Mouse (Mus musculus): ENCODE measurements around the gene Rora. TPM values are rescaled to one million over a fixed set of nuclear protein-coding genes. Genes with fewer than 3 reads are reported as not detected.

Rora gene
- polyA plus RNA-seq, 1 experiment from 2014 or later: 12.6 TPM

- ATAC-seq: no peak
- WGBS: 89% methylated on average over 14 of the region's 14 CpGs
Observed at GRCm38 (mm10) chr9:69294856-69295255, 641.3 kb downstream of the Rora start.

GRCm38 (mm10) chr9:69295826-69296225, 642.2 kb downstream of the Rora start:
- no peak overlapping the region for H3K9ac ChIP-seq
- WGBS: 86% methylated on average over 3 of the region's 3 CpGs
- no peaks in the 10 kb centered on the region for H3K9me3 ChIP-seq (replicated peaks)
- no peaks in the 10 kb centered on the region for H3K36me3 ChIP-seq (ENCODE audit: poor library complexity, severe bottlenecking)
- H3K4me3 ChIP-seq: no peak overlapping the region
- no peak overlapping the region for H3K27ac ChIP-seq
- H3K4me2 ChIP-seq: no peak overlapping the region
- ATAC-seq: no peak
- H3K4me1 ChIP-seq: peaks cover 6% of the 10 kb centered on the region
- peaks cover 44% of the 10 kb centered on the region for H3K27me3 ChIP-seq

More at GRCm38 (mm10) chr9:69294856-69295255, 641.3 kb downstream of the Rora start:
- H3K4me3 ChIP-seq: no peak overlapping the region
- H3K9me3 ChIP-seq (replicated peaks): no peaks in the 10 kb centered on the region
- H3K4me2 ChIP-seq: no peak overlapping the region
- H3K36me3 ChIP-seq (ENCODE audit: poor library complexity, severe bottlenecking): no peaks in the 10 kb centered on the region
- H3K27ac ChIP-seq: no peak overlapping the region
- peaks cover 43% of the 10 kb centered on the region for H3K27me3 ChIP-seq
- peaks cover 14% of the 10 kb centered on the region for H3K4me1 ChIP-seq
- no peak overlapping the region for H3K9ac ChIP-seq

GRCm38 (mm10) chr9:69296418-69296817, 642.8 kb downstream of the Rora start:
- H3K36me3 ChIP-seq (ENCODE audit: poor library complexity, severe bottlenecking): no peaks in the 10 kb centered on the region
- peaks cover 3% of the 10 kb centered on the region for H3K4me1 ChIP-seq
- no peaks in the 10 kb centered on the region for H3K9me3 ChIP-seq (replicated peaks)
- H3K27ac ChIP-seq: no peak overlapping the region
- no peak overlapping the region for H3K4me2 ChIP-seq
- H3K4me3 ChIP-seq: no peak overlapping the region
- no peak overlapping the region for H3K9ac ChIP-seq
- H3K27me3 ChIP-seq: peaks cover 43% of the 10 kb centered on the region
- WGBS: 9% methylated on average over 2 of the region's 2 CpGs
- no peak for ATAC-seq

GRCm38 (mm10) chr9:69297766-69298375, 644.3 kb downstream of the Rora start:
- WGBS: 83% methylated on average over 7 of the region's 7 CpGs
- Histone ChIP-seq H3K9me3 (replicated peaks) (no peaks in the 10 kb centered on the region), H3K9ac (no peak overlapping the region), H3K36me3 (ENCODE audit: poor library complexity, severe bottlenecking) (no peaks in the 10 kb centered on the region), H3K27me3 (peaks cover 34% of the 10 kb centered on the region), H3K4me3 (no peak overlapping the region), H3K27ac (no peak overlapping the region), H3K4me1 (peaks cover 15% of the 10 kb centered on the region), H3K4me2 (no peak overlapping the region)
- ATAC-seq: no peak

GRCm38 (mm10) chr9:69298566-69299335, 645.2 kb downstream of the Rora start:
- no peak overlapping the region for H3K4me3 ChIP-seq
- no peaks in the 10 kb centered on the region for H3K9me3 ChIP-seq (replicated peaks)
- WGBS: 79% methylated on average over 12 of the region's 12 CpGs
- no peaks in the 10 kb centered on the region for H3K36me3 ChIP-seq (ENCODE audit: poor library complexity, severe bottlenecking)
- H3K4me1 ChIP-seq: peaks cover 21% of the 10 kb centered on the region
- H3K27me3 ChIP-seq: peaks cover 28% of the 10 kb centered on the region
- H3K4me2 ChIP-seq: no peak overlapping the region
- no peak overlapping the region for H3K9ac ChIP-seq
- H3K27ac ChIP-seq: no peak overlapping the region
- no peak for ATAC-seq

GRCm38 (mm10) chr9:69299484-69299883, 645.9 kb downstream of the Rora start:
- Histone ChIP-seq H3K4me2 (no peak overlapping the region), H3K4me3 (no peak overlapping the region), H3K36me3 (ENCODE audit: poor library complexity, severe bottlenecking) (no peaks in the 10 kb centered on the region), H3K27ac (no peak overlapping the region), H3K27me3 (peaks cover 29% of the 10 kb centered on the region; the same call in 1 of the 2 replicates), H3K9ac (no peak overlapping the region), H3K9me3 (replicated peaks) (no peaks in the 10 kb centered on the region), H3K4me1 (peaks cover 21% of the 10 kb centered on the region)
- 66% methylated on average over 2 of the region's 2 CpGs for WGBS
- ATAC-seq: no peak

GRCm38 (mm10) chr9:69300296-69300695, 646.7 kb downstream of the Rora start:
- H3K4me3 ChIP-seq: no peak overlapping the region
- no peak overlapping the region for H3K27ac ChIP-seq
- peaks cover 21% of the 10 kb centered on the region for H3K4me1 ChIP-seq
- no peaks in the 10 kb centered on the region for H3K36me3 ChIP-seq (ENCODE audit: poor library complexity, severe bottlenecking)
- ATAC-seq: no peak
- WGBS: 93% methylated on average over 8 of the region's 8 CpGs
- H3K9me3 ChIP-seq (replicated peaks): no peaks in the 10 kb centered on the region
- no peak overlapping the region for H3K4me2 ChIP-seq
- no peak overlapping the region for H3K9ac ChIP-seq
- peaks cover 28% of the 10 kb centered on the region; the same call in 1 of the 2 replicates for H3K27me3 ChIP-seq

- Histone ChIP-seq H3K4me1 (peaks cover 22% of the 10 kb centered on the region), H3K36me3 (ENCODE audit: poor library complexity, severe bottlenecking) (no peaks in the 10 kb centered on the region), H3K4me2 (peak overlapping the region; percentile 20; the same call in 1 of the 2 replicates), H3K9me3 (replicated peaks) (no peaks in the 10 kb centered on the region), H3K27me3 (peaks cover 28% of the 10 kb centered on the region; the same call in 1 of the 2 replicates), H3K4me3 (no peak overlapping the region), H3K27ac (no peak overlapping the region), H3K9ac (no peak overlapping the region)
- no peak for ATAC-seq
- 12% methylated on average over 9 of the region's 9 CpGs for WGBS
Observed at GRCm38 (mm10) chr9:69301445-69301844, 647.9 kb downstream of the Rora start.

GRCm38 (mm10) chr9:69301955-69302354, 648.4 kb downstream of the Rora start:
- Histone ChIP-seq H3K9ac (no peak overlapping the region), H3K9me3 (replicated peaks) (no peaks in the 10 kb centered on the region), H3K27me3 (peaks cover 28% of the 10 kb centered on the region; the same call in 1 of the 2 replicates), H3K4me1 (peaks cover 26% of the 10 kb centered on the region), H3K4me3 (no peak overlapping the region), H3K4me2 (peak overlapping the region; percentile 20; the same call in 1 of the 2 replicates), H3K36me3 (ENCODE audit: poor library complexity, severe bottlenecking) (no peaks in the 10 kb centered on the region), H3K27ac (no peak overlapping the region)
- 9% methylated on average over 4 of the region's 4 CpGs for WGBS
- ATAC-seq: no peak

- peak overlapping the region; percentile 36 for H3K4me2 ChIP-seq
- no peak overlapping the region for H3K9ac ChIP-seq
- H3K36me3 ChIP-seq (ENCODE audit: poor library complexity, severe bottlenecking): no peaks in the 10 kb centered on the region
- WGBS: 4% methylated on average over 5 of the region's 5 CpGs
- H3K27ac ChIP-seq: no peak overlapping the region
- peaks cover 28% of the 10 kb centered on the region; the same call in 1 of the 2 replicates for H3K27me3 ChIP-seq
- no peak for ATAC-seq
- no peaks in the 10 kb centered on the region for H3K9me3 ChIP-seq (replicated peaks)
- peaks cover 26% of the 10 kb centered on the region for H3K4me1 ChIP-seq
- H3K4me3 ChIP-seq: no peak overlapping the region
Observed at GRCm38 (mm10) chr9:69302846-69303245, 649.3 kb downstream of the Rora start.

GRCm38 (mm10) chr9:69303346-69303944, 649.9 kb downstream of the Rora start:
- Histone ChIP-seq H3K9me3 (replicated peaks) (no peaks in the 10 kb centered on the region), H3K27me3 (peaks cover 28% of the 10 kb centered on the region; the same call in 1 of the 2 replicates), H3K4me1 (peaks cover 26% of the 10 kb centered on the region), H3K36me3 (ENCODE audit: poor library complexity, severe bottlenecking) (no peaks in the 10 kb centered on the region), H3K9ac (no peak overlapping the region), H3K4me3 (no peak overlapping the region), H3K4me2 (no peak overlapping the region), H3K27ac (no peak overlapping the region)
- no peak for ATAC-seq
- WGBS: 64% methylated on average over 4 of the region's 4 CpGs

GRCm38 (mm10) chr9:69303962-69304361, 650.4 kb downstream of the Rora start:
- WGBS: 89% methylated on average over 4 of the region's 4 CpGs
- no peak overlapping the region for H3K4me3 ChIP-seq
- no peak overlapping the region for H3K4me2 ChIP-seq
- ATAC-seq: no peak
- no peaks in the 10 kb centered on the region for H3K9me3 ChIP-seq (replicated peaks)
- no peak overlapping the region for H3K9ac ChIP-seq
- no peak overlapping the region for H3K27ac ChIP-seq
- peaks cover 28% of the 10 kb centered on the region; the same call in 1 of the 2 replicates for H3K27me3 ChIP-seq
- H3K36me3 ChIP-seq (ENCODE audit: poor library complexity, severe bottlenecking): no peaks in the 10 kb centered on the region
- H3K4me1 ChIP-seq: peaks cover 26% of the 10 kb centered on the region
